Mouse (Mus musculus) bone marrow macrophage, adult 2 months (primary cell): ENCODE data around the gene Gk2.

Source experiments
- CTCF ChIP-seq: IDR thresholded peaks from 2 replicates; pipeline ENCODE4 v1.5.1; 2012; ENCODE audit warnings: low read depth, mild to moderate bottlenecking, low read length, moderate library complexity
- POLR2A ChIP-seq: IDR thresholded peaks from 2 replicates; pipeline ENCODE4 v1.6.1; 2012; ENCODE audit warnings: mild to moderate bottlenecking, low read depth, low read length, borderline replicate concordance

- no peak for TF ChIP-seq POLR2A
- TF ChIP-seq CTCF = no peak
Measured at GRCm38 (mm10) chr5:97421669-97422068, 35.2 kb downstream of the Gk2 start.
